Mouse (Mus musculus) stomach, embryonic 15.5 days (tissue): Measurements from ENCODE around the gene Gcnt1. TPM values are rescaled to one million over a fixed set of nuclear protein-coding genes. Genes with fewer than 3 reads are reported as not detected.

Experiments
- ATAC-seq: fragments of 200-750 bp; cut with Nextera tagmentation; 2 replicates; pipeline ENCODE4 v1.8.0; 2017; ENCODE audit warnings: low read depth, moderate number of reproducible peaks, moderate TSS enrichment; ENCODE audit not compliant: insufficient read depth, low FRiP score
- H3K27ac ChIP-seq: fragments of 300-500 bp; sonication (generic); 2 replicates; pipeline ENCODE4 v1.5.1; 2015; ENCODE audit warnings: mild to moderate bottlenecking, inconsistent platforms
- H3K27me3 ChIP-seq: fragments of 300-500 bp; sonication (generic); replicated peaks from 2 replicates; pipeline ENCODE4 v1.6.1; 2015; ENCODE audit warnings: inconsistent platforms
- H3K36me3 ChIP-seq: fragments of 300-500 bp; sonication (generic); 2 replicates; pipeline ENCODE4 v1.6.1; 2015; ENCODE audit warnings: inconsistent platforms
- H3K4me1 ChIP-seq: fragments of 300-500 bp; sonication (generic); 2 replicates; pipeline ENCODE4 v1.6.1; 2015; ENCODE audit warnings: inconsistent platforms
- H3K4me2 ChIP-seq: fragments of 300-500 bp; sonication (generic); 2 replicates; pipeline ENCODE4 v1.6.1; 2015; ENCODE audit warnings: mild to moderate bottlenecking, inconsistent platforms
- H3K4me3 ChIP-seq: fragments of 300-500 bp; sonication (generic); replicated peaks from 2 replicates; pipeline ENCODE4 v1.5.1; 2015; ENCODE audit warnings: inconsistent platforms
- H3K9ac ChIP-seq: fragments of 300-500 bp; sonication (generic); 2 replicates; pipeline ENCODE4 v1.6.1; 2015; ENCODE audit warnings: inconsistent platforms
- H3K9me3 ChIP-seq: fragments of 300-500 bp; sonication (generic); 2 replicates; pipeline ENCODE4 v1.6.1; 2016; ENCODE audit warnings: inconsistent platforms
- WGBS: fragments of 180-500 bp; shearing (Covaris S2); methylation state at CpG from one replicate; pipeline ENCODE4 v1.1.7; 2015; 5-methylcytosine and 5-hydroxymethylcytosine counted together
- polyA plus RNA-seq: library from polyadenylated mRNA; unstranded; fragments of >200 nt; fragmentation: Nextera tagmentation; extraction: Ambion mirVana; gene quantifications from 2 replicates; pipeline ENCODE4 v1.2.1, GENCODE M21; 2015

Gcnt1 gene
- polyA plus RNA-seq, 1 experiment from 2014 or later: 7.4 TPM

DNA sequence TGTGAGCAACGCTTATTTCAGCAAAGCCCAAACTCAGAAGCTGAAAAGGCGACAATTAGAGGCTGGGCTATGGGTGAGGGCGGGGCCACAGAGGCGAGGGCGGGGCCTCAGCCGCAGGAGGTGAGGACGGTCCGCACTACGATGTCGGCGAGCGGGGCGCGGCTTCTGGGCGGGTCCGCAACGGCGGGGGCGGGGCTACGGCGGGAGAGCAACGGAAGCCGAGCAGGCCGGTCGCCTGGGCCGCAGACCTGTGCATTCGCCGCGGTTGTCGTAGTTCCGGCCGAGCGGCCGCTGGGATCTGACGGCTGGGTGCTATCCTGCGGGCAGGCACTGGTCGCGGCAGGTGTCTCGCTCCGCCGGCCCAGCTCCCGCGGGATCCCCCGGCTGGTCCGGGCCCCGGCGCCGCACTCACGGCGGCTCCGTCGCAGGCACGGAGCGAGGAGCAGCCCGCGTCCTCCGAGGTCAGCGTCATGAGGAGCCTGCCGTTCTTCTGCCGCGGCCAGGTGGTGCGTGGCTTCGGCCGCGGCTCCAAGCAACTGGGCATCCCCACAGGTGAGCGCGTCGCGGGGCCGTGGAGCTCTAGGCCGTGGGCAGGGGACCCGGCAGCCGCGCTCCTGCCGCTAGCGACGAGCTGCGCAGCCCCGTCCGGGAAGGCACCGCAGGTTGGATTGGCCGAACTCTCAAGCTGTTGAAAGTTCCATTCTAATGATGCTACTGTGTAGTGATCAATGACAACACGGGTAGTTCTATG lies 21.4 kb upstream of the Gcnt1 start, which contains the start of gene Rfk:
Rfk (plus strand) TSS at position 203 of the 751 bp plus-strand sequence.
- Histone ChIP-seq H3K36me3 (0 out of 2 replicates have a peak, but pooled peaks cover 4% of the 10 kb centered on the region), H3K4me3 (peak within 1 kb of the TSS; percentile 70), H3K27me3 (no peaks in the 10 kb centered on the region), H3K9me3 (no peaks in the 10 kb centered on the region), H3K9ac (peak within 1 kb of the TSS; percentile 73), H3K4me1 (no peaks in the 10 kb centered on the region), H3K27ac (peak within 1 kb of the TSS; percentile 62; the same call in 1 of the 2 replicates), H3K4me2 (peak within 1 kb of the TSS; percentile 69)
- WGBS: under 1% methylated on average over 83 of the region's 83 CpGs
- peak; percentile 98 for ATAC-seq

DNA sequence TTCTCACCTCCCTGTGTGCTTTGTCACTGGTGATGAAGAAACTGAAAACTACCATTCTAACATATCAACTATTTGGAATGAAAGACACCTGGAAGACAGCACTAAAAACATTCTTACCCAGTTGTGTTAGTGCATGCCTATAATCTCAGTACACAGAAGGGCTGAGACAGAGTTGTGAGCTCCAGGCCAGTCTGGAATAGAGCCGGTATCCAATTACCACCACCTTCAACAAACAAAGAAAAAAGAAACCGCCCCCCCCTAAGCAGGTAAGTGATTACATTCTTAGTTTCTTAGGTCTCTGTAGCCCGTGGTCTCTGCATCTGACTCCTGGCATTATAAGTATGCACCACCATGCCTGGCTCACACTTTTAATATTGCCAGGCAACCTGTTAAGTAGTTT lies 20.2 kb upstream of the Gcnt1 start:
- no peak overlapping the region for H3K9ac ChIP-seq
- no peak for ATAC-seq
- H3K4me1 ChIP-seq: no peaks in the 10 kb centered on the region
- H3K27ac ChIP-seq: no peak overlapping the region
- no peak overlapping the region for H3K4me3 ChIP-seq
- no peaks in the 10 kb centered on the region for H3K9me3 ChIP-seq
- H3K36me3 ChIP-seq: no peaks in the 10 kb centered on the region
- 24% methylated on average over 3 of the region's 3 CpGs for WGBS
- peak overlapping the region; percentile 69 for H3K4me2 ChIP-seq
- no peaks in the 10 kb centered on the region for H3K27me3 ChIP-seq

- Histone ChIP-seq H3K4me2 (no peak overlapping the region), H3K27ac (no peak overlapping the region), H3K4me3 (no peak overlapping the region), H3K9me3 (no peaks in the 10 kb centered on the region), H3K27me3 (no peaks in the 10 kb centered on the region), H3K36me3 (no peaks in the 10 kb centered on the region), H3K4me1 (no peaks in the 10 kb centered on the region), H3K9ac (no peak overlapping the region)
- 3% methylated on average over 2 of the region's 2 CpGs for WGBS
- ATAC-seq: no peak
Observed at GRCm38 (mm10) chr19:17388404-17388803, 15.8 kb upstream of the Gcnt1 start.

DNA sequence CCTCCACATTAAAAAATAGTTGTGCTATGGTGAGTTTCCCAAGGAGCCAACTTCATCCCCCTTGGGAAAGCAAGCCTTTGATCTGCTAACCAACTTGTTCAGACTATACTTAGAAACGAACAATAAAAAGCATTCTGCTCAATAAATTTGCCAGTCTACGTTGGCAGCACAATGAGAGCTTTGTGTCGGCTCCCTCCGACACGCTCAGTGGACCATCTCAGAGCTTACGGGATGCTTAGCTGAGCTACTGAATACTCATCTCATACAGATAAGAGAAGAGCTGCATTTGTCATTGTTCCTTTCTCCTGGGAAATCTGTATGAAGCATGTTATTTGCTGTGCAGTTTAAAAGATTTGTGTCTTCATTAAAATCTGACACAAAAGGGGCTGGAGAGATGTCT lies 13.8 kb upstream of the Gcnt1 start:
- Histone ChIP-seq H3K4me1 (no peaks in the 10 kb centered on the region), H3K4me3 (no peak overlapping the region), H3K27me3 (no peaks in the 10 kb centered on the region), H3K36me3 (no peaks in the 10 kb centered on the region), H3K4me2 (no peak overlapping the region), H3K9ac (no peak overlapping the region), H3K9me3 (no peaks in the 10 kb centered on the region), H3K27ac (no peak overlapping the region)
- 72% methylated on average over 6 of the region's 6 CpGs for WGBS
- no peak for ATAC-seq

GRCm38 (mm10) chr19:17385426-17385825 lies 12.8 kb upstream of the Gcnt1 start:
- Histone ChIP-seq H3K36me3 (no peaks in the 10 kb centered on the region), H3K4me3 (no peak overlapping the region), H3K27me3 (no peaks in the 10 kb centered on the region), H3K9ac (no peak overlapping the region), H3K9me3 (no peaks in the 10 kb centered on the region), H3K27ac (no peak overlapping the region), H3K4me1 (no peaks in the 10 kb centered on the region; the same call in 1 of the 2 replicates), H3K4me2 (no peak overlapping the region)
- WGBS: 60% methylated on average over 1 of the region's 1 CpGs
- no peak for ATAC-seq

- Histone ChIP-seq H3K4me3 (no peak overlapping the region), H3K4me1 (no peaks in the 10 kb centered on the region; the same call in 1 of the 2 replicates), H3K36me3 (no peaks in the 10 kb centered on the region), H3K27ac (no peak overlapping the region), H3K4me2 (no peak overlapping the region), H3K27me3 (no peaks in the 10 kb centered on the region), H3K9ac (no peak overlapping the region), H3K9me3 (no peaks in the 10 kb centered on the region)
- WGBS: 97% methylated on average over 4 of the region's 4 CpGs
- ATAC-seq: no peak
Observed at GRCm38 (mm10) chr19:17385022-17385421, 12.4 kb upstream of the Gcnt1 start.

GRCm38 (mm10) chr19:17382807-17383397 lies 10.3 kb upstream of the Gcnt1 start:
- Histone ChIP-seq H3K9ac (no peak overlapping the region), H3K27ac (no peak overlapping the region), H3K4me2 (no peak overlapping the region), H3K36me3 (no peaks in the 10 kb centered on the region), H3K4me3 (no peak overlapping the region), H3K27me3 (no peaks in the 10 kb centered on the region), H3K4me1 (no peaks in the 10 kb centered on the region; the same call in 1 of the 2 replicates), H3K9me3 (no peaks in the 10 kb centered on the region)
- WGBS: 83% methylated on average over 6 of the region's 6 CpGs
- ATAC-seq: no peak

DNA sequence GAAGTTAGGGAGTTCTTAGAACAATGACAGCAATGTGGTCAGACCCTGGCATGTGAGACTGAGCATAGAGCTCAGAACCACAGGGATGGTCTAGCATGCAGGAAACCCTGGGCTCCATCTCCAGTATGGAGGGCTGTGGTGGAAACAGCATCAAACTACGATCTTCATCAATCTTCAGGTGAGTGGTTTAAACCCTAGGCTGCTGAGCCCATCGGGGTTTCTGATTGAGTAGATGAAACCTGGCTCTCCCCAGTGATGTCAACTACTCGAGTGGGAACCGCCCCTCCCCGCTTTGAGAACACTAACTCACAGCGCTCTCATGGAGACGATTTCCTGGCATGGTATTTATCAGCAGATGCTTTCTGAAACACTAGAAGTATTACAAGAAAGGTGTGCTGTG lies 7.9 kb upstream of the Gcnt1 start:
- 50% methylated on average over 7 of the region's 7 CpGs for WGBS
- H3K9ac ChIP-seq: no peak overlapping the region

GRCm38 (mm10) chr19:17378845-17379244 lies 6.2 kb upstream of the Gcnt1 start:
- H3K9ac ChIP-seq: no peak overlapping the region

More for the DNA sequence above, 7.9 kb upstream of the Gcnt1 start:
- ATAC-seq: no peak
- H3K9me3 ChIP-seq: no peaks in the 10 kb centered on the region
- no peaks in the 10 kb centered on the region; the same call in 1 of the 2 replicates for H3K4me1 ChIP-seq
- no peak overlapping the region for H3K4me2 ChIP-seq
- no peak overlapping the region for H3K4me3 ChIP-seq
- H3K27ac ChIP-seq: no peak overlapping the region
- no peaks in the 10 kb centered on the region for H3K36me3 ChIP-seq
- no peaks in the 10 kb centered on the region for H3K27me3 ChIP-seq

GRCm38 (mm10) chr19:17369581-17369980 lies 3.1 kb downstream of the Gcnt1 start:
- no peaks in the 10 kb centered on the region for H3K36me3 ChIP-seq
- no peak overlapping the region for H3K27ac ChIP-seq
- no peak overlapping the region for H3K4me3 ChIP-seq
- H3K4me1 ChIP-seq: no peaks in the 10 kb centered on the region
- no peaks in the 10 kb centered on the region for H3K9me3 ChIP-seq
- no peak for ATAC-seq
- no peak overlapping the region for H3K9ac ChIP-seq
- WGBS: 54% methylated on average over 7 of the region's 7 CpGs
- no peak overlapping the region for H3K4me2 ChIP-seq
- H3K27me3 ChIP-seq: no peaks in the 10 kb centered on the region

More at GRCm38 (mm10) chr19:17378845-17379244, 6.2 kb upstream of the Gcnt1 start:
- Histone ChIP-seq H3K27ac (no peak overlapping the region), H3K9me3 (no peaks in the 10 kb centered on the region), H3K4me1 (no peaks in the 10 kb centered on the region; the same call in 1 of the 2 replicates), H3K36me3 (no peaks in the 10 kb centered on the region), H3K4me2 (no peak overlapping the region), H3K4me3 (no peak overlapping the region), H3K27me3 (no peaks in the 10 kb centered on the region)
- no peak for ATAC-seq

GRCm38 (mm10) chr19:17368557-17368956 lies 4.1 kb downstream of the Gcnt1 start:
- H3K4me2 ChIP-seq: no peak overlapping the region
- H3K36me3 ChIP-seq: no peaks in the 10 kb centered on the region
- H3K4me3 ChIP-seq: no peak overlapping the region
- no peak overlapping the region for H3K27ac ChIP-seq
- no peak for ATAC-seq
- 79% methylated on average over 9 of the region's 9 CpGs for WGBS
- H3K9me3 ChIP-seq: no peaks in the 10 kb centered on the region
- no peaks in the 10 kb centered on the region for H3K4me1 ChIP-seq
- no peak overlapping the region for H3K9ac ChIP-seq
- no peaks in the 10 kb centered on the region for H3K27me3 ChIP-seq

DNA sequence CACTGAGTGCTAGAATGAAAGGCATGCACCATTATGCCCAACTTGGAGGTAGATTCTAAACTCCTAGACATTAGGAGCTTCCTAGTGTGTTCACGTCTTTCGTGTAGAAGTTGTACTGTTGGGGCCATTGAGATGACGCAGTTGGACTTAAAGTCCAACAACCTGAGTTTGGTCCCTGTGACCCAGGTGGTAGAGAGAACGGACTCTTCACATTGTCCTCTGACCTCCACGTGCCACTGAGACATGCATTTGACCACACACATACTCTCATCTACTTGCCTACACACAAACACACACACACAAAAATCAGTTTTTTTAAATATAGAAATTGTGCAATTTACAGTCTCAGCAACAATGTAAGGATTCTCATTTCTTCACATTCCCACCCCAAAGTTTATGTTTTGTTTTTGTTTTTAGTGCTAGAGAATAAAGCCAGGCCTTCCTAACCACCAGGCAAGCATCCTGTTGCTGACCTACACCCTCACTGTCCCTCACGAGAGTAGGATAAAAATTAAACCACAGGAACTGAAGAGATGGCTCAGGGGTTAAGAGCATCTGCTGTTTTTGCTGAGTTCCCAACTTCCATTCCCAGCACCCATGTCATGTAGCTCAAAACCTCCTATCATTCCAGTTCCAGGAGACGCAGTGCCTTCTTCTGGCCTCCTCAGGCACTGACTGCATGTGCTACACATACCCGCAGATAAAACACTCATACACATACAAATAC lies 6.1 kb downstream of the Gcnt1 start:
- Histone ChIP-seq H3K36me3 (no peaks in the 10 kb centered on the region), H3K4me2 (no peak overlapping the region), H3K9ac (no peak overlapping the region), H3K4me3 (no peak overlapping the region), H3K27me3 (no peaks in the 10 kb centered on the region), H3K9me3 (no peaks in the 10 kb centered on the region), H3K27ac (no peak overlapping the region), H3K4me1 (no peaks in the 10 kb centered on the region)
- ATAC-seq: no peak
- 90% methylated on average over 8 of the region's 8 CpGs for WGBS
